Mouse (Mus musculus) fibroblast of lung, adult 2 months (primary cell): Measurements from ENCODE around the gene Trim23.
"Not testable (repeated sequence)": the region's sequence is repeated elsewhere in the genome, so short reads cannot be mapped to it uniquely, and the experiment has no call there.

Experiments used
- DNase-seq: peaks from one replicate; pipeline ENCODE4 v3.0.0-alpha.2; 2011; ENCODE audit warnings: low read depth

Gene Trim23

GRCm38 (mm10) chr13:104178650-104179121 is at the start of gene Trim23:
TSS of gene Trim23 (plus strand) at chr13:104178797.
- peak; percentile 96 for DNase-seq

GRCm38 (mm10) chr13:104132561-104132960 is 46.0 kb upstream of the Trim23 start:
- DNase-seq, result no peak

GRCm38 (mm10) chr13:104134510-104135085 is 44.0 kb upstream of the Trim23 start:
- no peak for DNase-seq

- DNase-seq, result peak; percentile 42
Observed at GRCm38 (mm10) chr13:104139369-104140209, 39.0 kb upstream of the Trim23 start.

GRCm38 (mm10) chr13:104144871-104145270 is 33.7 kb upstream of the Trim23 start:
- DNase-seq, result no peak

- no peak for DNase-seq
Observed at GRCm38 (mm10) chr13:104145646-104146045, 33.0 kb upstream of the Trim23 start.

GRCm38 (mm10) chr13:104154180-104154579 is 24.4 kb upstream of the Trim23 start:
- DNase-seq, result no peak

GRCm38 (mm10) chr13:104155106-104155505 is 23.5 kb upstream of the Trim23 start:
- no peak for DNase-seq

- peak; percentile 46 for DNase-seq
Observed at GRCm38 (mm10) chr13:104155686-104156085, 22.9 kb upstream of the Trim23 start.

GRCm38 (mm10) chr13:104171711-104172110 is 6.9 kb upstream of the Trim23 start:
- no peak for DNase-seq

- no peak for DNase-seq
Observed at GRCm38 (mm10) chr13:104172498-104172897, 6.1 kb upstream of the Trim23 start.

GRCm38 (mm10) chr13:104176874-104177273 is 1.7 kb upstream of the Trim23 start:
- DNase-seq, result no peak

GRCm38 (mm10) chr13:104177796-104178649 is 574 bp upstream of the Trim23 start, which contains the start of gene Trappc13:
TSS of gene Trappc13 (minus strand) at chr13:104178469.
- DNase-seq, result no peak

GRCm38 (mm10) chr13:104179176-104179888 is 735 bp downstream of the Trim23 start:
- DNase-seq, result no peak

- no peak for DNase-seq
Observed at GRCm38 (mm10) chr13:104187357-104187756, 8.8 kb downstream of the Trim23 start.

- not testable (repeated sequence) for DNase-seq
Observed at GRCm38 (mm10) chr13:104195891-104196290, 17.3 kb downstream of the Trim23 start.

- no peak for DNase-seq
Observed at GRCm38 (mm10) chr13:104204313-104204712, 25.7 kb downstream of the Trim23 start.

- DNase-seq, result no peak
Observed at GRCm38 (mm10) chr13:104227478-104227877, 48.9 kb downstream of the Trim23 start.

- peak; percentile 88 for DNase-seq
Observed at GRCm38 (mm10) chr13:104228384-104229066, 49.9 kb downstream of the Trim23 start, which contains the start of the genes Cenpk and Ppwd1. TSS of gene Cenpk (plus strand) at chr13:104228611. TSS of gene Ppwd1 (minus strand) at chr13:104228843.

GRCm38 (mm10) chr13:104229181-104229580 is 50.6 kb downstream of the Trim23 start:
- DNase-seq, result no peak
